Mouse (Mus musculus): Measurements from ENCODE around the gene Cntn5. TPM values are rescaled to one million over a fixed set of nuclear protein-coding genes. Genes with fewer than 3 reads are reported as not detected.

Cntn5 gene
- polyA plus RNA-seq, 1 experiment from 2014 or later = 0.54 TPM

- 81% methylated on average over 1 of the region's 1 CpGs for WGBS
- Histone ChIP-seq H3K4me1 (replicated peaks; ENCODE audit: control insufficient read depth, insufficient read depth, low read length) (no peaks in the 10 kb centered on the region), H3K9ac (ENCODE audit: low read length) (no peak overlapping the region), H3K9me3 (ENCODE audit: control insufficient read depth, low read length) (no peaks in the 10 kb centered on the region), H3K36me3 (ENCODE audit: control insufficient read depth, insufficient read depth, low read length) (no peaks in the 10 kb centered on the region), H3K27ac (ENCODE audit: low read depth) (no peak overlapping the region), H3K4me3 (ENCODE audit: low read depth, low read length) (no peak overlapping the region), H3K4me2 (ENCODE audit: low read length) (no peak overlapping the region), H3K27me3 (replicated peaks; ENCODE audit: control insufficient read depth, insufficient read depth, low read length) (no peaks in the 10 kb centered on the region)
- DNase-seq (ENCODE audit: low spot score) (no peak), ATAC-seq (replicated peaks; ENCODE audit: low FRiP score, low TSS enrichment, low read depth) (no peak)
Observed at GRCm38 (mm10) chr9:10797158-10797557, 107.4 kb downstream of the Cntn5 start.

- Histone ChIP-seq H3K9me3 (ENCODE audit: control insufficient read depth, low read length) (no peaks in the 10 kb centered on the region), H3K4me2 (ENCODE audit: low read length) (no peak overlapping the region), H3K27me3 (replicated peaks; ENCODE audit: control insufficient read depth, insufficient read depth, low read length) (no peaks in the 10 kb centered on the region), H3K4me1 (replicated peaks; ENCODE audit: control insufficient read depth, insufficient read depth, low read length) (no peaks in the 10 kb centered on the region), H3K9ac (ENCODE audit: low read length) (no peak overlapping the region), H3K27ac (ENCODE audit: low read depth) (no peak overlapping the region), H3K36me3 (ENCODE audit: control insufficient read depth, insufficient read depth, low read length) (no peaks in the 10 kb centered on the region), H3K4me3 (ENCODE audit: low read depth, low read length) (no peak overlapping the region)
- WGBS = 43% methylated on average over 2 of the region's 2 CpGs
- DNase-seq (ENCODE audit: low spot score) (no peak), ATAC-seq (replicated peaks; ENCODE audit: low FRiP score, low TSS enrichment, low read depth) (no peak)
Observed at GRCm38 (mm10) chr9:10795102-10795501, 109.5 kb downstream of the Cntn5 start.

GRCm38 (mm10) chr9:10731878-10732277 lies 172.7 kb downstream of the Cntn5 start:
- DNase-seq (ENCODE audit: low spot score) (no peak), ATAC-seq (replicated peaks; ENCODE audit: low FRiP score, low TSS enrichment, low read depth) (no peak)
- no peak overlapping the region for H3K4me3 ChIP-seq (ENCODE audit: low read depth, low read length)
- H3K4me2 ChIP-seq (ENCODE audit: low read length) = no peak overlapping the region
- no peaks in the 10 kb centered on the region for H3K4me1 ChIP-seq (replicated peaks; ENCODE audit: control insufficient read depth, insufficient read depth, low read length)
- H3K27me3 ChIP-seq (replicated peaks; ENCODE audit: control insufficient read depth, insufficient read depth, low read length) = no peaks in the 10 kb centered on the region
- no peak overlapping the region for H3K27ac ChIP-seq (ENCODE audit: low read depth)
- no peak overlapping the region for H3K9ac ChIP-seq (ENCODE audit: low read length)
- no peaks in the 10 kb centered on the region for H3K36me3 ChIP-seq (ENCODE audit: control insufficient read depth, insufficient read depth, low read length)
- no peaks in the 10 kb centered on the region for H3K9me3 ChIP-seq (ENCODE audit: control insufficient read depth, low read length)
- 75% methylated on average over 2 of the region's 2 CpGs for WGBS

GRCm38 (mm10) chr9:10724191-10724590 lies 180.4 kb downstream of the Cntn5 start:
- no peaks in the 10 kb centered on the region for H3K27me3 ChIP-seq (replicated peaks; ENCODE audit: control insufficient read depth, insufficient read depth, low read length)
- ATAC-seq (replicated peaks; ENCODE audit: low FRiP score, low TSS enrichment, low read depth) (no peak), DNase-seq (ENCODE audit: low spot score) (no peak)
- 72% methylated on average over 2 of the region's 2 CpGs for WGBS
- no peaks in the 10 kb centered on the region for H3K9me3 ChIP-seq (ENCODE audit: control insufficient read depth, low read length)
- no peak overlapping the region for H3K9ac ChIP-seq (ENCODE audit: low read length)
- no peaks in the 10 kb centered on the region for H3K36me3 ChIP-seq (ENCODE audit: control insufficient read depth, insufficient read depth, low read length)
- no peak overlapping the region for H3K4me3 ChIP-seq (ENCODE audit: low read depth, low read length)
- H3K4me1 ChIP-seq (replicated peaks; ENCODE audit: control insufficient read depth, insufficient read depth, low read length) = no peaks in the 10 kb centered on the region
- no peak overlapping the region for H3K4me2 ChIP-seq (ENCODE audit: low read length)
- no peak overlapping the region for H3K27ac ChIP-seq (ENCODE audit: low read depth)

- no peaks in the 10 kb centered on the region for H3K27me3 ChIP-seq (replicated peaks; ENCODE audit: control insufficient read depth, insufficient read depth, low read length)
- ATAC-seq (replicated peaks; ENCODE audit: low FRiP score, low TSS enrichment, low read depth) (no peak), DNase-seq (ENCODE audit: low spot score) (no peak)
- H3K9me3 ChIP-seq (ENCODE audit: control insufficient read depth, low read length) = no peaks in the 10 kb centered on the region
- H3K4me3 ChIP-seq (ENCODE audit: low read depth, low read length) = no peak overlapping the region
- no peak overlapping the region for H3K27ac ChIP-seq (ENCODE audit: low read depth)
- H3K4me1 ChIP-seq (replicated peaks; ENCODE audit: control insufficient read depth, insufficient read depth, low read length) = no peaks in the 10 kb centered on the region
- no peaks in the 10 kb centered on the region for H3K36me3 ChIP-seq (ENCODE audit: control insufficient read depth, insufficient read depth, low read length)
- no peak overlapping the region for H3K9ac ChIP-seq (ENCODE audit: low read length)
- H3K4me2 ChIP-seq (ENCODE audit: low read length) = no peak overlapping the region
- 86% methylated on average over 4 of the region's 4 CpGs for WGBS
Observed at GRCm38 (mm10) chr9:10722121-10722520, 182.5 kb downstream of the Cntn5 start.

- Histone ChIP-seq H3K9ac (ENCODE audit: low read length) (no peak overlapping the region), H3K27me3 (replicated peaks; ENCODE audit: control insufficient read depth, insufficient read depth, low read length) (no peaks in the 10 kb centered on the region), H3K4me3 (ENCODE audit: low read depth, low read length) (no peak overlapping the region), H3K4me2 (ENCODE audit: low read length) (no peak overlapping the region), H3K4me1 (replicated peaks; ENCODE audit: control insufficient read depth, insufficient read depth, low read length) (no peaks in the 10 kb centered on the region), H3K36me3 (ENCODE audit: control insufficient read depth, insufficient read depth, low read length) (no peaks in the 10 kb centered on the region), H3K9me3 (ENCODE audit: control insufficient read depth, low read length) (no peaks in the 10 kb centered on the region), H3K27ac (ENCODE audit: low read depth) (no peak overlapping the region)
- 70% methylated on average over 3 of the region's 3 CpGs for WGBS
- ATAC-seq (replicated peaks; ENCODE audit: low FRiP score, low TSS enrichment, low read depth) (no peak), DNase-seq (ENCODE audit: low spot score) (no peak)
Observed at GRCm38 (mm10) chr9:10718986-10719385, 185.6 kb downstream of the Cntn5 start.

- DNase-seq (ENCODE audit: low spot score) = no peak
- 27% methylated on average over 1 of the region's 1 CpGs for WGBS
- H3K27me3 ChIP-seq (replicated peaks; ENCODE audit: control insufficient read depth, insufficient read depth, low read length) = no peaks in the 10 kb centered on the region
- H3K9ac ChIP-seq (ENCODE audit: low read length) = no peak overlapping the region
- no peaks in the 10 kb centered on the region for H3K36me3 ChIP-seq (ENCODE audit: control insufficient read depth, insufficient read depth, low read length)
- no peak overlapping the region for H3K4me3 ChIP-seq (ENCODE audit: low read depth, low read length)
- no peaks in the 10 kb centered on the region for H3K4me1 ChIP-seq (replicated peaks; ENCODE audit: control insufficient read depth, insufficient read depth, low read length)
- ATAC-seq (replicated peaks; ENCODE audit: low FRiP score, low TSS enrichment, low read depth) = no peak
- no peaks in the 10 kb centered on the region for H3K9me3 ChIP-seq (ENCODE audit: control insufficient read depth, low read length)
- H3K27ac ChIP-seq (ENCODE audit: low read depth) = no peak overlapping the region
- no peak overlapping the region for H3K4me2 ChIP-seq (ENCODE audit: low read length)
Observed at GRCm38 (mm10) chr9:10713641-10714040, 190.9 kb downstream of the Cntn5 start.

- no peaks in the 10 kb centered on the region for H3K36me3 ChIP-seq (ENCODE audit: control insufficient read depth, insufficient read depth, low read length)
- no peak overlapping the region for H3K4me2 ChIP-seq (ENCODE audit: low read length)
- DNase-seq (ENCODE audit: low spot score) = no peak
- ATAC-seq (replicated peaks; ENCODE audit: low FRiP score, low TSS enrichment, low read depth) = no peak
- no peaks in the 10 kb centered on the region for H3K27me3 ChIP-seq (replicated peaks; ENCODE audit: control insufficient read depth, insufficient read depth, low read length)
- H3K9me3 ChIP-seq (ENCODE audit: control insufficient read depth, low read length) = no peaks in the 10 kb centered on the region
- no peaks in the 10 kb centered on the region for H3K4me1 ChIP-seq (replicated peaks; ENCODE audit: control insufficient read depth, insufficient read depth, low read length)
- no peak overlapping the region for H3K27ac ChIP-seq (ENCODE audit: low read depth)
- no peak overlapping the region for H3K9ac ChIP-seq (ENCODE audit: low read length)
- H3K4me3 ChIP-seq (ENCODE audit: low read depth, low read length) = no peak overlapping the region
Observed at GRCm38 (mm10) chr9:10681646-10682045, 222.9 kb downstream of the Cntn5 start.

GRCm38 (mm10) chr9:10681181-10681580 lies 223.4 kb downstream of the Cntn5 start:
- ATAC-seq (replicated peaks; ENCODE audit: low FRiP score, low TSS enrichment, low read depth) = no peak

More at GRCm38 (mm10) chr9:10681181-10681580, 223.4 kb downstream of the Cntn5 start:
- no peak overlapping the region for H3K4me3 ChIP-seq (ENCODE audit: low read depth, low read length)
- H3K27me3 ChIP-seq (replicated peaks; ENCODE audit: control insufficient read depth, insufficient read depth, low read length) = no peaks in the 10 kb centered on the region
- H3K36me3 ChIP-seq (ENCODE audit: control insufficient read depth, insufficient read depth, low read length) = no peaks in the 10 kb centered on the region
- H3K9me3 ChIP-seq (ENCODE audit: control insufficient read depth, low read length) = no peaks in the 10 kb centered on the region
- no peak overlapping the region for H3K27ac ChIP-seq (ENCODE audit: low read depth)
- no peak for DNase-seq (ENCODE audit: low spot score)
- WGBS = 85% methylated on average over 3 of the region's 3 CpGs
- H3K4me2 ChIP-seq (ENCODE audit: low read length) = no peak overlapping the region
- no peaks in the 10 kb centered on the region for H3K4me1 ChIP-seq (replicated peaks; ENCODE audit: control insufficient read depth, insufficient read depth, low read length)
- H3K9ac ChIP-seq (ENCODE audit: low read length) = no peak overlapping the region
